Mouse (Mus musculus) lung, postnatal 10 days (tissue): ENCODE data around the gene Plpp6.

ENCODE experiments used
- DNase-seq: peaks from one replicate; pipeline ENCODE4 v3.0.0; 2021

Gene Plpp6

GRCm38 (mm10) chr19:28963842-28964551 lies at the start of gene Plpp6:
Plpp6 (plus strand) TSS chr19:28963953.
- DNase-seq = peak; percentile 90

GRCm38 (mm10) chr19:28914598-28914997 lies 49.2 kb upstream of the Plpp6 start:
- DNase-seq = no peak

GRCm38 (mm10) chr19:28915602-28916250 lies 48.0 kb upstream of the Plpp6 start:
- no peak for DNase-seq

GRCm38 (mm10) chr19:28916492-28916891 lies 47.3 kb upstream of the Plpp6 start:
- no peak for DNase-seq

GRCm38 (mm10) chr19:28917839-28918238 lies 45.9 kb upstream of the Plpp6 start:
- DNase-seq = no peak

- DNase-seq = no peak
Measured at GRCm38 (mm10) chr19:28926366-28926765, 37.4 kb upstream of the Plpp6 start.

GRCm38 (mm10) chr19:28927396-28927795 lies 36.4 kb upstream of the Plpp6 start:
- DNase-seq = no peak

- no peak for DNase-seq
Measured at GRCm38 (mm10) chr19:28929034-28929433, 34.7 kb upstream of the Plpp6 start.

GRCm38 (mm10) chr19:28934897-28935296 lies 28.9 kb upstream of the Plpp6 start:
- DNase-seq = no peak

GRCm38 (mm10) chr19:28940135-28940874 lies 23.4 kb upstream of the Plpp6 start:
- DNase-seq = peak; percentile 85

GRCm38 (mm10) chr19:28941271-28941670 lies 22.5 kb upstream of the Plpp6 start:
- DNase-seq = no peak

- no peak for DNase-seq
Measured at GRCm38 (mm10) chr19:28946782-28947181, 17.0 kb upstream of the Plpp6 start.

- DNase-seq = no peak
Measured at GRCm38 (mm10) chr19:28947311-28947710, 16.4 kb upstream of the Plpp6 start.

GRCm38 (mm10) chr19:28951251-28951650 lies 12.5 kb upstream of the Plpp6 start:
- no peak for DNase-seq

- DNase-seq = peak; percentile 54
Measured at GRCm38 (mm10) chr19:28963113-28963512, 640 bp upstream of the Plpp6 start.

- no peak for DNase-seq
Measured at GRCm38 (mm10) chr19:28963513-28963841, 276 bp upstream of the Plpp6 start.

- no peak for DNase-seq
Measured at GRCm38 (mm10) chr19:28964552-28964903, 775 bp downstream of the Plpp6 start.

GRCm38 (mm10) chr19:28967652-28968051 lies 3.9 kb downstream of the Plpp6 start, which contains the start of gene 4430402I18Rik:
4430402I18Rik (minus strand) TSS chr19:28967800.
- DNase-seq = peak; percentile 40

GRCm38 (mm10) chr19:28968178-28968577 lies 4.4 kb downstream of the Plpp6 start:
- DNase-seq = no peak

- no peak for DNase-seq
Measured at GRCm38 (mm10) chr19:28969231-28969630, 5.5 kb downstream of the Plpp6 start.

GRCm38 (mm10) chr19:28970251-28970650 lies 6.5 kb downstream of the Plpp6 start:
- peak; percentile 21 for DNase-seq

GRCm38 (mm10) chr19:28974862-28975611 lies 11.3 kb downstream of the Plpp6 start:
- DNase-seq = peak; percentile 83

- DNase-seq = no peak
Measured at GRCm38 (mm10) chr19:28982617-28983016, 18.9 kb downstream of the Plpp6 start.
